Mouse (Mus musculus) embryonic fibroblast, embryonic 13.5 days (primary cell): ENCODE measurements around the gene Nip7.

Experiments
- CTCF ChIP-seq: IDR thresholded peaks from 2 replicates; pipeline ENCODE4 v1.5.1; 2011; ENCODE audit warnings: mild to moderate bottlenecking, control low read depth, low read length, moderate library complexity, borderline replicate concordance; ENCODE audit not compliant: insufficient read depth
- POLR2A ChIP-seq: IDR thresholded peaks from 2 replicates; pipeline ENCODE4 v1.6.1; 2011; ENCODE audit warnings: low read depth, mild to moderate bottlenecking, control low read depth, low read length, moderate library complexity

- no peak for TF ChIP-seq POLR2A
- no peak for TF ChIP-seq CTCF
These were observed 25.0 kb upstream of the Nip7 start for GRCm38 (mm10) chr8:107031577-107032090.
